Mouse (Mus musculus): ENCODE results near the gene Meis1. TPM values are rescaled to one million over a fixed set of nuclear protein-coding genes. Genes with fewer than 3 reads are reported as not detected.

Meis1 gene
- total and polyA plus RNA-seq, 3 experiments: 0.19 to 3.6 (median 0.81) TPM

DNA sequence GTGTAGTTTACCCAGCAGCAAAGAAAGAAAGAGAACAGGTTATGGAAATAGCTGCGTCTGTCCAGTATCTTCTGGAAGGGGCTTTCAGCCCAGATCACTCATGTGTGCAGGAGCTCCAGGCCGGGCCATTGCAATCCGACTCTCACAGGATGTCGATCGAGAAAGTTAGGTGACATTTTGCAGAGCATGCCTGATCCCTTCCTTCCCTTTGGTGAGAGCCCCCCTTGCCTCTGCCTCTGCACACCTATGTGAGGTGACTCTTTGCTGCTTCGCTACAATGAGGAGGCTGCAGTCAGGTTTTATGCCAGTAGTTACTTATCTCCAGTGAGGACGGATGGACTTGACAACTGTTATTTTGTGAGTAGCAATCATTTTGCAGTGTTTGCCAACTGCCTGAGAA is 30.5 kb upstream of the Meis1 start:
- dilution Hi-C loops (cut with MboI; ENCODE audit: extremely low pct_ligation_motif_present, extremely low pct_unique_long_range_greater_than_20kb, low sequenced_read_pairs) (no loop called here), in situ Hi-C loops (cut with MboI; ENCODE audit: low pct_ligation_motif_present, low pct_unique_long_range_greater_than_20kb, low sequenced_read_pairs) (loop anchor here (25.0 kb wide), 1 partner anchor 713 kb away; no protein-coding TSS in a partner anchor)
- Histone ChIP-seq H3K4me3 (replicated peaks in 1 of 3; ENCODE audit: low read depth in 2 of 3, low read length in 2 of 3, poor library complexity in 1 of 3) (no peak overlapping the region), H3K27ac (ENCODE audit: insufficient read depth, low read depth) (no peak overlapping the region), H3K9ac (ENCODE audit: insufficient read depth, low read depth) (no peak overlapping the region), H3K4me1 (ENCODE audit: control insufficient read depth in 1 of 2, insufficient read depth in 2 of 2) (peaks cover 0 to 4% of the 10 kb centered on the region in 2 experiments; a peak in 1 of 4 replicates), H3K4me2 (ENCODE audit: insufficient read depth, low read depth, poor library complexity, severe bottlenecking) (no peak overlapping the region), H3K79me2 (replicated peaks; ENCODE audit: control insufficient read depth, extremely low read depth, insufficient read depth, poor library complexity, severe bottlenecking) (no peaks in the 10 kb centered on the region), H3K36me3 (replicated peaks in 1 of 2; ENCODE audit: control insufficient read depth in 1 of 2, insufficient read depth in 1 of 2, low read length in 1 of 2) (no peaks in the 10 kb centered on the region), H3K27me3 (replicated peaks) (no peaks in the 10 kb centered on the region), H3K9me3 (replicated peaks; ENCODE audit: low read length) (no peaks in the 10 kb centered on the region)
- no peak for DNase-seq (ENCODE audit: extremely low read depth)
- no peak for TF ChIP-seq EP300 (IDR thresholded peaks at IDR 0.05; ENCODE audit: low read length)
- TF ChIP-seq IRF4 (IDR thresholded peaks at IDR 0.05; ENCODE audit: low read depth, low read length): no peak
- no peak for TF ChIP-seq ZC3H11A (IDR thresholded peaks at IDR 0.05; ENCODE audit: low read depth, low read length)
- no peak for TF ChIP-seq SIN3A (IDR thresholded peaks at IDR 0.05; ENCODE audit: low read length)
- TF ChIP-seq CHD2 (IDR thresholded peaks at IDR 0.05; ENCODE audit: low read length): no peak
- no peak for TF ChIP-seq POLR2A (IDR thresholded peaks at IDR 0.05; ENCODE audit: low read depth, low read length)
- TF ChIP-seq JUND (conservative IDR thresholded peaks at IDR 0.05; ENCODE audit: low read depth, low read length): no peak
- TF ChIP-seq JUN (IDR thresholded peaks at IDR 0.05; ENCODE audit: insufficient read depth, low read depth, low read length): no peak
- TF ChIP-seq MAX (IDR thresholded peaks at IDR 0.05; ENCODE audit: low read length): no peak
- TF ChIP-seq ZMIZ1 (IDR thresholded peaks at IDR 0.05; ENCODE audit: low read depth, low read length): no peak
- no peak for TF ChIP-seq USF2 (conservative IDR thresholded peaks at IDR 0.05; ENCODE audit: low read depth, low read length)
- no peak for TF ChIP-seq RCOR1 (conservative IDR thresholded peaks at IDR 0.05; ENCODE audit: low read depth, low read length)
- no peak for TF ChIP-seq BHLHE40 (IDR thresholded peaks at IDR 0.05; ENCODE audit: low read depth, low read length)

DNA sequence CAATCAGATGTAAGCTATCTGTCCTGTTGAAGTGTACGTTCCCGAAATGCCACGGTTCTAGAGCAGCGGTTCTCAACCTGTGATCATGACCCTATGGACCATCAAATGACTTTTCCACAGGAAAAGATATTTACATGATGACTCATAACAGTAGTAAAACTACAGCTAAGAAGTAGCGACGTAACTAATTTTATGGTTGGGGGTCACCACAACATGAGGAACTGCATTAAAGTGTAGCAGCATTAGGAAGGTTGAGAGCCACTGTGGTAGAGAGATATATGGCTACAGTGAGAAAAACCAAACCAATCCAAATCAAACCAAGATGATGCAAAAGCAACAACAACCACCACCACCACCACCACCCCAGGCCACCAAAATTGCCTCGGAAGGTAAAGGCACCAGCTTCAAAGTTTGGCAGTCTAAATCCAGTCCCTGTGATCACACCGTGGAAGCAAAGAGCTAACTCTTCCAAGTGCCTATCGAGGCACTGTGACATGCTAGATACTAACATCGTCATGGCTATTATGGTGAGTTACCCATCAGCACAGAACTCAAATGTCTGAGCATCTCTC is 17.9 kb upstream of the Meis1 start:
- H3K9me3 ChIP-seq (replicated peaks; ENCODE audit: low read length): no peaks in the 10 kb centered on the region
- H3K4me1 ChIP-seq (ENCODE audit: control insufficient read depth in 1 of 2, insufficient read depth in 2 of 2): peaks cover 7 to 32% of the 10 kb centered on the region in 2 experiments; a peak in 3 of 4 replicates
- dilution Hi-C loops (cut with MboI; ENCODE audit: extremely low pct_ligation_motif_present, extremely low pct_unique_long_range_greater_than_20kb, low sequenced_read_pairs) (no loop called here), in situ Hi-C loops (cut with MboI; ENCODE audit: low pct_ligation_motif_present, low pct_unique_long_range_greater_than_20kb, low sequenced_read_pairs) (loop anchor here (5.0 to 25.0 kb wide), 2 partner anchors 301 to 726 kb away; no protein-coding TSS in a partner anchor)
- H3K4me2 ChIP-seq (ENCODE audit: insufficient read depth, low read depth, poor library complexity, severe bottlenecking): peak overlapping the region; percentile 85
- no peaks in the 10 kb centered on the region for H3K36me3 ChIP-seq (replicated peaks in 1 of 2; ENCODE audit: control insufficient read depth in 1 of 2, insufficient read depth in 1 of 2, low read length in 1 of 2)
- peak overlapping the region; percentile 76 for H3K9ac ChIP-seq (ENCODE audit: insufficient read depth, low read depth)
- H3K27ac ChIP-seq (ENCODE audit: insufficient read depth, low read depth): peak overlapping the region; percentile 77
- H3K79me2 ChIP-seq (replicated peaks; ENCODE audit: control insufficient read depth, extremely low read depth, insufficient read depth, poor library complexity, severe bottlenecking): no peaks in the 10 kb centered on the region
- peak overlapping the region; percentile 20 to 67 (median 25) for H3K4me3 ChIP-seq (replicated peaks in 1 of 3; ENCODE audit: low read depth in 2 of 3, low read length in 2 of 3, poor library complexity in 1 of 3)
- H3K27me3 ChIP-seq (replicated peaks): no peaks in the 10 kb centered on the region
- DNase-seq (ENCODE audit: extremely low read depth): peak; percentile 83
- no peak for TF ChIP-seq PAX5 (IDR thresholded peaks at IDR 0.05; ENCODE audit: low read length)
- TF ChIP-seq POLR2AphosphoS2 (IDR thresholded peaks at IDR 0.05; ENCODE audit: low read depth, low read length): no peak
- TF ChIP-seq MYC (IDR thresholded peaks at IDR 0.05; ENCODE audit: low read depth, low read length): 0 out of 2 replicates have a peak, but pooled peaks have one; percentile 49
- peak; percentile 32; the same call in 1 of the 2 replicates for TF ChIP-seq ELF1 (IDR thresholded peaks at IDR 0.05; ENCODE audit: low read depth, low read length)
- TF ChIP-seq IRF4 (IDR thresholded peaks at IDR 0.05; ENCODE audit: low read depth, low read length): peak; percentile 100
- TF ChIP-seq MXI1 (IDR thresholded peaks at IDR 0.05; ENCODE audit: low read depth, low read length): peak; percentile 65; the same call in 1 of the 2 replicates
- peak; percentile 43; the same call in 1 of the 2 replicates for TF ChIP-seq HCFC1 (IDR thresholded peaks at IDR 0.05; ENCODE audit: low read depth, low read length)
- peak; percentile 73; the same call in 1 of the 2 replicates for TF ChIP-seq RCOR1 (conservative IDR thresholded peaks at IDR 0.05; ENCODE audit: low read depth, low read length)
- no peak; the same call in 1 of the 2 replicates for TF ChIP-seq NRF1 (IDR thresholded peaks at IDR 0.05; ENCODE audit: low read depth, low read length)
- TF ChIP-seq MEF2A (IDR thresholded peaks at IDR 0.05; ENCODE audit: borderline replicate concordance, low read depth, low read length): peak; percentile 95
- peak; percentile 74 for TF ChIP-seq TBP (conservative IDR thresholded peaks at IDR 0.05; ENCODE audit: low read depth, low read length)
- no peak for TF ChIP-seq USF1 (IDR thresholded peaks at IDR 0.05; ENCODE audit: low read depth, low read length)
- TF ChIP-seq CHD2 (IDR thresholded peaks at IDR 0.05; ENCODE audit: low read length): peak; percentile 62; the same call in 1 of the 2 replicates
- peak; percentile 99 for TF ChIP-seq EP300 (IDR thresholded peaks at IDR 0.05; ENCODE audit: low read length)
- TF ChIP-seq TCF12 (IDR thresholded peaks at IDR 0.05; ENCODE audit: low read depth, low read length): peak; percentile 89
- no peak; the same call in 1 of the 2 replicates for TF ChIP-seq RAD21 (IDR thresholded peaks at IDR 0.05; ENCODE audit: low read depth, low read length)
- TF ChIP-seq MAFK (IDR thresholded peaks at IDR 0.05; ENCODE audit: insufficient replicate concordance, low read length): peak; percentile 78; the same call in 1 of the 2 replicates
- peak; percentile 78 for TF ChIP-seq BHLHE40 (IDR thresholded peaks at IDR 0.05; ENCODE audit: low read depth, low read length)
- TF ChIP-seq ETS1 (conservative IDR thresholded peaks at IDR 0.05; ENCODE audit: low read depth, low read length): peak; percentile 93
- peak; percentile 100 for TF ChIP-seq JUND (conservative IDR thresholded peaks at IDR 0.05; ENCODE audit: low read depth, low read length)
- TF ChIP-seq MAZ (IDR thresholded peaks at IDR 0.05; ENCODE audit: low read depth, low read length): peak; percentile 96
- TF ChIP-seq SIN3A (IDR thresholded peaks at IDR 0.05; ENCODE audit: low read length): peak; percentile 82
- 0 out of 2 replicates have a peak, but pooled peaks have one; percentile 59 for TF ChIP-seq KAT2A (IDR thresholded peaks at IDR 0.05; ENCODE audit: insufficient replicate concordance, low read length)
- TF ChIP-seq NELFE (IDR thresholded peaks at IDR 0.05; ENCODE audit: low read depth, low read length): 0 out of 2 replicates have a peak, but pooled peaks have one; percentile 15
- TF ChIP-seq JUN (IDR thresholded peaks at IDR 0.05; ENCODE audit: insufficient read depth, low read depth, low read length): peak; percentile 95
